Mouse (Mus musculus): Measurements from ENCODE around the gene Lyz1.
"Not testable (repeated sequence)": the region's sequence is repeated elsewhere in the genome, so short reads cannot be mapped to it uniquely, and the experiment has no call there.

Gene Lyz1

GRCm38 (mm10) chr10:117287226-117287850, 5.3 kb downstream of the Lyz1 start:
- in situ Hi-C loops (cut with MboI, MseI): no loop called here

GRCm38 (mm10) chr10:117286366-117286970, 6.2 kb downstream of the Lyz1 start:
- in situ Hi-C loops (cut with MboI, MseI): no loop called here

GRCm38 (mm10) chr10:117285584-117285983, 7.1 kb downstream of the Lyz1 start:
- in situ Hi-C loops (cut with MboI, MseI): not testable (repeated sequence)

- in situ Hi-C loops (cut with MboI, MseI): no loop called here
Measured at GRCm38 (mm10) chr10:117284578-117285520, 7.8 kb downstream of the Lyz1 start.

- in situ Hi-C loops (cut with MboI, MseI): no loop called here
Measured at GRCm38 (mm10) chr10:117283871-117284577, 8.6 kb downstream of the Lyz1 start.

GRCm38 (mm10) chr10:117283196-117283595, 9.5 kb downstream of the Lyz1 start:
- in situ Hi-C loops (cut with MboI, MseI): not testable (repeated sequence)

GRCm38 (mm10) chr10:117282551-117282950, 10.1 kb downstream of the Lyz1 start:
- in situ Hi-C loops (cut with MboI, MseI): no loop called here

- in situ Hi-C loops (cut with MboI, MseI): no loop called here
Measured at GRCm38 (mm10) chr10:117282049-117282448, 10.6 kb downstream of the Lyz1 start, which contains the start of gene Lyz2. Gene Lyz2, minus strand, starts transcription at chr10:117282321.

GRCm38 (mm10) chr10:117281381-117281920, 11.2 kb downstream of the Lyz1 start:
- in situ Hi-C loops (cut with MboI, MseI): no loop called here

GRCm38 (mm10) chr10:117280000-117280399, 12.7 kb downstream of the Lyz1 start:
- in situ Hi-C loops (cut with MboI, MseI): no loop called here

- in situ Hi-C loops (cut with MboI, MseI): not testable (repeated sequence)
Measured at GRCm38 (mm10) chr10:117278510-117278909, 14.2 kb downstream of the Lyz1 start.

GRCm38 (mm10) chr10:117277779-117278178, 14.9 kb downstream of the Lyz1 start:
- in situ Hi-C loops (cut with MboI, MseI): not testable (repeated sequence)

- in situ Hi-C loops (cut with MboI, MseI): no loop called here
Measured at GRCm38 (mm10) chr10:117275681-117276369, 16.8 kb downstream of the Lyz1 start.

- in situ Hi-C loops (cut with MboI, MseI): not testable (repeated sequence)
Measured at GRCm38 (mm10) chr10:117274645-117275044, 18.0 kb downstream of the Lyz1 start.

GRCm38 (mm10) chr10:117272023-117272422, 20.6 kb downstream of the Lyz1 start:
- in situ Hi-C loops (cut with MboI, MseI): no loop called here

GRCm38 (mm10) chr10:117259870-117260269, 32.8 kb downstream of the Lyz1 start:
- in situ Hi-C loops (cut with MboI, MseI): no loop called here

GRCm38 (mm10) chr10:117238603-117239002, 54.1 kb downstream of the Lyz1 start, which contains the start of gene 9530003J23Rik:
Gene 9530003J23Rik, minus strand, starts transcription at chr10:117238703.
- in situ Hi-C loops (cut with MboI, MseI): no loop called here
